Mouse (Mus musculus) MEL-GATA-1-ER (cell line): ENCODE measurements around the gene Dop1b.
A peak's percentile ranks its signal among the peaks of the same experiment; 100 is the strongest.

Experiments used
- DNase-seq: peaks from one replicate; pipeline ENCODE4 v3.0.0-alpha.2; 2012; ENCODE audit warnings: low read depth; ENCODE audit errors: extremely low read depth

Dop1b gene

DNA sequence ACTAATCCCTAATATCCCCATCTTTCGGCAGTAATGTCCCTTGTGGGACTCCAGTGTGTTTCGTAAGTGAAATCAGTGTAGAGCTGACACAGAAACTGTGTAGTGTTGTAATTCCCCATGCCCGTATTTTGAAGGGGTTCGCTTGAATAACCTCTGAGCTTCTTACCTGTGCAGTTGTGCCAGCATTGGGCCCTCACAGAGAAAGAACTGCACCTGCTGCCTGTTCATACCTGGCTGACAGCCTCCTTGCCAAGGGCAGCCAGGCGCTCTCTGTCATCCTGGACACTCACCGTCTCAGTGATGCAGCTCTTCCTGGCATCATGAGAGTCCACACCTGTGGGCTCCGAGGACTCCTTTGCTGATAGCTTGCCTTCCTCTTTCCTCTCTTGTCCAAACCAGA, 1.3 kb downstream of the Dop1b start:
- DNase-seq: no peak

- no peak for DNase-seq
Measured at GRCm38 (mm10) chr16:93714426-93714825, 2.7 kb downstream of the Dop1b start.

DNA sequence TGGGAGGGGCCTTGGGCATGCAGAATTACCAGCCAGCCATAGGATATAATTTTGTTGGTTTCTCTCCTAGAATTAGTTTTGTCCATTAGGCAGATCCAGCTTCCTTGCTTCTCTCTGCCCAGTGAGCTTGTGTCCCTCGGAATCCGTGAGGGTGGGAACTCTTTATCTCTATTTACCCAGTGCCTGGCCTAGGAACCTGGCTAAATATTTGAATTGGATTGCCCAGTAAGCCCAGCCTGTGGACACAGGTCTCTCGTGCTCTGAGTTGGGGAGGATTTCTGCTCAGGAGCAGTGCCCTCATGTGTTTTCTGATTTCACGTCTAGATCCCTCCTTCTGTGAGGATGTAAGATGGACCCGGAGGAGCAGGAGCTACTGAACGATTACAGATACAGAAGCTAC, 4.1 kb downstream of the Dop1b start:
- DNase-seq: no peak

DNA sequence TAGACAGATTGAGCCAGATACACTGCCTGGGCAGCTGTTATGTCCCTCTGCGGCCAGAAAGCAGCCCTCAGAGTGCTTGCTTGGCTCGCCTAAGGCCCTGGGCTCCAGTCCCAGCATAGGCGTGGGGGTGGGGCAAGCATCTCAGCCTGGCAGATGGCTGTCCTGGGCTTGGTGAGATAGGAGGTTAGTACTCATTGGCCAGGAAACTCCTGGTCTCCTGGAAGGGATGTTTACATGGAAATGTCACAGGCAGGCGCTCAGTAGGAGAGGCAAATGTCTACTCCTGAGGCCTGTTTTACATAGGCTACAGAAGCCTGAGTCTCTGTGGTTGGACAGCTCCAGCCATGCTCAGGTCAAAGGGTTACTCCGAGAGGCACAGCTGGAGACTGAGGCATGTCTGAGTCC, 5.6 kb downstream of the Dop1b start:
- no peak for DNase-seq

- no peak for DNase-seq
Measured at GRCm38 (mm10) chr16:93721771-93722170, 10.1 kb downstream of the Dop1b start.

GRCm38 (mm10) chr16:93722476-93722875, 10.8 kb downstream of the Dop1b start:
- no peak for DNase-seq

DNA sequence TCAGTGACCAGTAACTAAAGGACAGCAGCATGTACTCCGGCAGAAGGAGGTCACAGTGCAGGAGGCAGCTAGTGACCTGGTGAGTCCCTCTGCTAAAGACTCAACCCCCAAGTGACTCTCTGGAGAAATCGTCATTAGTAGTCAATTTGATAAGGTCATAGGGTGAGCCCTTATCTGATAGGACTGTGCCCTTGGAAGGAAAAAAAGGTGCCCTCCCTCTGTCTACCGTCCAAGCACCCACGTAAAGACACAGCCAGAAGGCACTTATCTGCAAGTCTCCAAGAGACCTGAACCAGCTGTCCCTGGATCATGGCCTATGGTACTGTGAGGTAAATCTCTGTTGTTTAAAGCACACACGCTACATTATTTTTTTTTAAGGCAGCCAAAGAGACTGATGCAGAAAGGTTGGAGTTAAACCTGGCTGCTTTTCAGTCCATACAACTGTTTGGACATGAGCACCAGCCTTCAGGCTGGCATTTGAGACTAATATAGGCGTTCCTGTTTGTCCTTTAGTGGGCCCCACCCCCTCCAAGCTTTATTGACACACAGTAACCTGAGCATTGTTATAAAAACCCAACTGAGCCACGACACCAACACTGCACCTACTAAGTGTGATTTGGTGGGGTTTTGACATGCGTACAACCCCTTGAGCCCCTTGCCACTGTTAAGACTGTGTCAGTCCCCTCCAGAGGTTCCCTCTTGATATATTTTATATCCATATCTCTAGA, 13.9 kb downstream of the Dop1b start:
- DNase-seq: no peak

DNA sequence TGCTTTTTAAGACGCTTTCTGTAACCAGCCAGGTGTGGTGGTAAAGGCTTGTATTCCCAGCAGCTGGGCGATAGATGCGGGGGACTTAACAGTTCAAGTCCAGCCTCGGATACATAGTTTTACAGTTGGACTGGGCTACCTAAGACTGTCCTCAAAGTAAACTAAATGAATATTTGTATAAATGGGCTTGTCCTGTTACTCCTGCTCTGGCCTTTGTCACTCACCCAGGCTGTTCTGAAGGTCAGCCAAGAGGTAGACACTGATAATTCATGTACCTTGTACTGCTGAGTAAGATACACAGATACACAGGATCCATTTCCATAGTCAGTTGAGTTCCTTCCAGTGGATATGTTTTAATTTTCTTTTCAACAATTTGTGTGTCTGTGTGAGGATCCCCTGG, 14.5 kb downstream of the Dop1b start:
- DNase-seq: no peak

DNA sequence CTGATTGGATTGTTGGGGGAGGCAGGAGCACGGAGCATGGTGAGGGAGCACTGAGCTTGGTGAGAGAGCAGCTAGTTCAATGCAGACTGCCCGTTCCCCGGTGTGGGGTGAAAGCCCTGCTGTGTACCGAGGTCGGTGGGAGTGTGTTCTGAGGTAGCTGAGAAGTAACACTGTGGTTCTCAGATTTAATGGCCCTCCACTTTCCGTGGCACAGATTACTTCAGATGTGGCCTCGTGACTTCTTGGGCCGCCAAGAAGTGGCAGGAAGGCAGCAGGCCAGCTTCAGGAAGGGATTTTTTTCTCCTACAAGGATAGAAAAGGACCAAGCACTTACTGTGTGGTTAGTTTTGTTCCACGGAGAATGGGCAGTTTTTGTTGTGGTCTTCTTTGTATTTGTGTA, 17.0 kb downstream of the Dop1b start:
- DNase-seq: no peak

- no peak for DNase-seq
Measured at GRCm38 (mm10) chr16:93729801-93730721, 18.4 kb downstream of the Dop1b start.

DNA sequence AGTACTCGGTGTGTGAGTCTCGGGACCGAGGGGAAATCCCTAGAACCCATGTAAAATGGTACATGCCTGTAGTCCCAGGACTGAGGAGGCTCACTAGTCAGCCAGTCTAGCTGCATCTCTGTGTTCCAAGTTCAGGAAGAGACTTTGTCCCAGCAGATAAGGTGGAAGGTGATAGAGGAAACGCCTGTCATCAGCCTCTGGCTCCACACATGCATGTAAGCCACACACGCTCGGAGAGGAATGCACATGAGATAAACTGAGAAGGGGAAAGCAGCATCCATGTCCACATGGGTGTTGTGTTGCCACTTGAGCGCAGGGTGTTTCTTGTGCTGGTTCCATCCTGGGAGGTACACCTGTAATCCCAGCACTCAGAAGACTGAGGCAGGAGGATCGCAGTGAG, 19.6 kb downstream of the Dop1b start:
- no peak for DNase-seq

GRCm38 (mm10) chr16:93732875-93733569, 21.3 kb downstream of the Dop1b start:
- no peak for DNase-seq

GRCm38 (mm10) chr16:93739251-93739650, 27.5 kb downstream of the Dop1b start:
- no peak for DNase-seq

DNA sequence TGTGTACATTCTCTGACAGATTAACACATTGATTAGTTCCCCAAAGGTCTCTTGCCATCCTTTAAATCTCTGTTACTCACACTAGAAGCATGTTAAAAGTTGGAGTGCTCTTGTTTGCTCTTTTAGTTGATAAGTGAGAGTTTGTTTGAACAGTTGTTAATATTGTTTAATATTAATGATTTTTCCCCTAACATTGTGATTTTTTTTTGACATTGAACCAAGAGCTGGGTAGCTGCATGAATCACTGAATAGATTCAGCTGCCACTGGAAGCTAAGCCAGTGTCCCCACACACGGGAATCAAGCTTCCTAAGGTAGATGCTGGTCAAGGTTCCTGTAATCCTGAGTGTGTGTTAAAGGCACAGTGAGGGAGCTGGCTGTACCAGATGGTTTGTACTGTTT, 31.2 kb downstream of the Dop1b start:
- DNase-seq: no peak

GRCm38 (mm10) chr16:93744049-93744490, 32.4 kb downstream of the Dop1b start:
- DNase-seq: peak; percentile 21

DNA sequence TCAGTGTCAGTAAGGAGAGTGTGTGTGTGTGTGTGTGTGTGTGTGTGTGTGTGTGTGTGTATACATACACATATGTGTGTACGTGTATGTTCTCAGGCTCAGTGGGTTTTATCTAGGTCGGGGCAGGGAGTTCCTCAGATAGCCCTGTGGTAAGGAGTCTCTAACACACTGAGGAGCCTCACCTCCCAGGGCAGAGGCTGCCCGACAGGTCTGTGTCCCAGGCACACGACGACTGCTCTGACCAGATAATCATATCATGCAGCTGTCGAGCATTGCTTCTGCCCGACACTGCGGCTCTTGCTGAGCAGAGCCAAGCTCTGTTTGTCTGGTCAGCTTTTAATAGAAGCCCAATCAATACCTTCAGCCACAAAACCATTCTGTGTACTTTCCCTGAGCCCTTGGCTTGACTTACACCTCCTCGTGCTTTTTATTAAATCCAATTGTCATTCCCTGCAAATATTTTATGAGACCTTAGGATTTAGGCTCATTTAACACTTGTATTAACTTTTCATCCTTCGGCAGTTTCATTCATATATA, 33.2 kb downstream of the Dop1b start:
- DNase-seq: peak; percentile 53

DNA sequence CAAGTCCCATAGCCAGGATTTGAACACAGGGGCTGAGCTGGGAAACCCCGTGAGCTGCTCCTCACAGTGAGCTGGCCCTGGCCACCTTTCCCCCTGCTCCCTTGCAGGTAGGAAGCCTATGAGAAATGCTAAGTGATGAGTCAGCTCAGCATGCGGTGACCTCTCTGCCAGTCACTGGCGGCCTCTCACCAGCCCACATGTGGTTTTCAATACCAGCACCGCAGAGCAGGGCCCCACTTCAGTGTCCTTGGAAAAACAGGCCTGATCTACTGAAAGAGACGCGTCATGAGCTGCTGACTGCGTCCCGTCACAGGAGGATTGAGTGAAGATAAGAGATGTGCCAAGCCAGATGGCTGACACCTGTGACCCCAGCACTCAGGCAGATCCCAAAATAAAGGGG, 34.7 kb downstream of the Dop1b start:
- no peak for DNase-seq

GRCm38 (mm10) chr16:93746957-93747356, 35.3 kb downstream of the Dop1b start:
- DNase-seq: no peak

DNA sequence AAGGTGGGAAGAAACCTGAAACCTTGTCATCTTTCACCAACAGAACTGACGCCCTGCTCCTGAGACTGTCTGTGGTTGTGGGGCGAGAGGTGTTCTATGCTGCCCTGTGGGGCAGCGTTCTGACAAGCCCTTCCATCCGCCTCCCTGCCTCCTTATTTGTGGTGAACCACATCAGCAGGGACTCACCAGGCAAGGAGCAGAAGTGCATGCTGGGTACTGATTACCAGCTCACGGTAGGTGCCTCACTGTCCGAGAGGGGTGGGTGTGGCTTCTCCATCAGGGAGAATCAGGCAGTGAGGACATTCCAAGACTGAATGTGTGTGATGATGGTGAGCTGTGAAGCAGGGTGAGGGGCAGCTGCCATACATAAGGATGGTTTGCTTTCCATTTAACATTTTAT, 35.7 kb downstream of the Dop1b start:
- DNase-seq: no peak

DNA sequence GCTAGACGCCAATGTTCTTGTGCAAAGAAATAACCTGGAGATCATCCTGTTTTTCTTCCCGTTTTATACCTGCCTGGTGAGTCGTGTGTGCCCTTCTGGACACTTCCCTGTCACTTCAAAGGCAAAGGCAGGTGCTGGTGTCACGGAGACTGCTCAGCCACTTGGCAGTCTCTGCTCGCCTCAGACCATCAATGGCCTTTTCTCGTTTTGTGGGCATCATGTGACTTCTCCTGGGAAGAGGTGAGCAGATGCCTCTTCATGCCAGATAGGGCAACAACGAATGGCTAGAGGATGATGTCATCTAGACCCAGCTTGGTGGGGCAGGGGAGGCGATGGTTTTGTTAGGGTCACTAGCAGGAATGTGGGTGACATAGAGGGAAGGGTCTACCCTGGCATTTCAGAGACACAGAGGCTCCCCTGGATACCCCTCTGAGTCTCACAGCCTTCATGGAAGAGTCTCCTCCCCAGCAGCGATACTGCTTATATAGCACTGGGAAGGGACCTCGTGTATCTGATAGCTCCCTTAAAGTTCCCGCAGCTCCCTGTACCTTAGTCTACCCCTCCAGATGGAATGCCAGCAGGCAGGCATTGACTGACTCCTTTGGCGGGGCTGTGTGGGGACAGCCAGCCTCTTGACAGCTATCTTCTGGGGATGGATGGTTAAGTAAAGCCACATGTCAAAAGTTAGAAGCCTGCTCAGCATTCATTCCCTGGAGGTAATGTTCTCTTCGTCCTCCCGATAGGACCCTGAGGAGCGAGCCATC, 37.6 kb downstream of the Dop1b start:
- DNase-seq: no peak

DNA sequence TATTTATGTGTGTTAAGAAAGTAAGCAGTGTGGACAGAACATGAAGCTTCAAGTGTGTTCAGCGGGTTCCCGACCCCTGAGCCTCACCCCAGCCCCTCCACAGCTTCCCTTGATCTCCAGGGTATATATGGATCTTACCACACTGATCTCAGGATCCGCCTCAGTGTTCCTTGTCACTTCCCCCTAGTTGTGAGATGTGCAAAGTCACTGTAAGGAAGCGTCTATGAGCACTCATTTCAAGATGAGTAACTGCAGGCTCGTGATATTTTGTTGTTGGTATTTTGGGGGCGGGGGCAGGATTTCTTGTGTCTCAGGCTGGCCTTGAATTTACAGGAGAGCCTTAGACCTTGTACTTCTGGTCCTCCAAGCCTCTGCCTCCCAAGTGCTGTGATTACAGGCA, 38.8 kb downstream of the Dop1b start:
- DNase-seq: no peak
